ENCODE assay signal across 14 mouse cellular contexts in genomic region chr6:94755297-94755831, GRCm38 (mm10). TPM values are rescaled to one million over a fixed set of nuclear protein-coding genes. Genes with fewer than 3 reads are reported as not detected.
DNase-seq lines count a peak whose midpoint lies in the region; ATAC-seq and TF ChIP-seq lines count a peak whose summit lies in the region.
"Had no signal": no experiment of that assay in that cellular context is flagged by ENCODE, and none has a peak within 500 bp of the region (broad histone marks: within the 10 kb centered on the region; RNA-seq: fewer than 3 reads in every experiment).

No protein-coding gene starts in this region.

- H3K4me3 ChIP-seq in hindbrain, embryonic 11.5 days (ENCODE audit: low read depth, low read length), result no peak overlapping the region
- H3K4me3 ChIP-seq in hindbrain, embryonic 16.5 days (ENCODE audit: low read length), result no peak overlapping the region
- peak overlapping the region; percentile 51 for H3K4me3 ChIP-seq in E14TG2a.4 (replicated peaks; ENCODE audit: low read length)
- no peak overlapping the region for H3K4me3 ChIP-seq in intestine, embryonic 16.5 days (ENCODE audit: low read length)
- H3K4me3 ChIP-seq in thymus, adult 2 months (ENCODE audit: control insufficient read depth, insufficient read depth, low read length), result no peak overlapping the region
- H3K4me3 ChIP-seq: liver, embryonic 12.5 days; megakaryocyte, embryonic 14.5 days had no signal

- H3K9ac ChIP-seq in hindbrain, embryonic 11.5 days (ENCODE audit: low read depth, low read length), result no peak overlapping the region
- H3K9ac ChIP-seq in hindbrain, embryonic 16.5 days (ENCODE audit: low read depth, low read length), result no peak overlapping the region
- no peak overlapping the region for H3K9ac ChIP-seq in intestine, embryonic 16.5 days (ENCODE audit: low read depth, low read length)
- H3K9ac ChIP-seq: liver, embryonic 12.5 days had no signal

- no peak for DNase-seq in hindbrain, embryonic 11.5 days (ENCODE audit: low spot score)
- DNase-seq in embryo, embryonic 9.5 days (ENCODE audit: extremely low spot score), result peak; percentile 22
- no peak for DNase-seq in right cerebral cortex, adult 18-20 months
- DNase-seq in thymus, adult 2 months, result no peak
- DNase-seq: B cell, adult 2 months; cerebellum, postnatal 25 days; kidney, adult 2 months; thymus, postnatal 4 days had no signal

- no peaks in the 10 kb centered on the region for H3K27me3 ChIP-seq in hindbrain, embryonic 11.5 days (ENCODE audit: control insufficient read depth, insufficient read depth, low read length)
- no peaks in the 10 kb centered on the region for H3K27me3 ChIP-seq in hindbrain, embryonic 16.5 days (replicated peaks; ENCODE audit: control insufficient read depth, insufficient read depth, low read length)
- no peaks in the 10 kb centered on the region for H3K27me3 ChIP-seq in E14TG2a.4 (ENCODE audit: insufficient read depth, low read length)
- H3K27me3 ChIP-seq in intestine, embryonic 16.5 days (replicated peaks; ENCODE audit: control insufficient read depth, insufficient read depth, low read length), result no peaks in the 10 kb centered on the region
- no peaks in the 10 kb centered on the region for H3K27me3 ChIP-seq in thymus, adult 2 months (ENCODE audit: control insufficient read depth, insufficient read depth, low read length)

- peaks cover 6% of the 10 kb centered on the region; the same call in 1 of the 2 replicates for H3K4me1 ChIP-seq in hindbrain, embryonic 11.5 days (replicated peaks; ENCODE audit: control insufficient read depth, insufficient read depth, low read length)
- H3K4me1 ChIP-seq in hindbrain, embryonic 16.5 days (ENCODE audit: control insufficient read depth, insufficient read depth, low read depth, low read length), result no peaks in the 10 kb centered on the region
- H3K4me1 ChIP-seq in E14TG2a.4 (replicated peaks; ENCODE audit: low read depth, low read length), result peaks cover 68% of the 10 kb centered on the region
- peaks cover 4% of the 10 kb centered on the region; the same call in 1 of the 2 replicates for H3K4me1 ChIP-seq in intestine, embryonic 16.5 days (ENCODE audit: control insufficient read depth, insufficient read depth, low read length)
- H3K4me1 ChIP-seq in thymus, adult 2 months (replicated peaks; ENCODE audit: control insufficient read depth, insufficient read depth, low read length), result peaks cover 3% of the 10 kb centered on the region
- H3K4me1 ChIP-seq: liver, embryonic 12.5 days had no signal

- H3K9me3 ChIP-seq in hindbrain, embryonic 11.5 days (ENCODE audit: control insufficient read depth, low read length), result no peaks in the 10 kb centered on the region
- H3K9me3 ChIP-seq in hindbrain, embryonic 16.5 days (ENCODE audit: control insufficient read depth, low read length), result no peaks in the 10 kb centered on the region
- H3K9me3 ChIP-seq in E14TG2a.4 (ENCODE audit: low read length), result no peaks in the 10 kb centered on the region
- no peaks in the 10 kb centered on the region for H3K9me3 ChIP-seq in intestine, embryonic 16.5 days (ENCODE audit: control insufficient read depth, low read length)
- H3K9me3 ChIP-seq: liver, embryonic 12.5 days had no signal

- peak; percentile 10; the same call in 1 of the 2 replicates for ATAC-seq in hindbrain, embryonic 11.5 days (ENCODE audit: low FRiP score)
- ATAC-seq in hindbrain, embryonic 16.5 days, result no peak
- ATAC-seq in intestine, embryonic 16.5 days, result peak; percentile 63
- no peak for ATAC-seq in megakaryocyte progenitor cell, adult 5-6 weeks (replicated peaks; ENCODE audit: poor library complexity)
- ATAC-seq: liver, embryonic 12.5 days had no signal

- no peak for TF ChIP-seq POLR2A in thymus, adult 2 months (IDR thresholded peaks at IDR 0.05; ENCODE audit: control insufficient read depth, extremely low read depth, insufficient read depth, low read length, poor library complexity)

- H3K4me2 ChIP-seq in hindbrain, embryonic 11.5 days (replicated peaks; ENCODE audit: low read depth, low read length), result no peak overlapping the region
- H3K4me2 ChIP-seq in hindbrain, embryonic 16.5 days (ENCODE audit: low read length), result no peak overlapping the region
- no peak overlapping the region for H3K4me2 ChIP-seq in intestine, embryonic 16.5 days (ENCODE audit: low read depth, low read length)
- H3K4me2 ChIP-seq: liver, embryonic 12.5 days had no signal

- no peak for TF ChIP-seq CTCF in E14TG2a.4 (conservative IDR thresholded peaks at IDR 0.05; ENCODE audit: low read length)
- no peak for TF ChIP-seq CTCF in thymus, adult 2 months (IDR thresholded peaks at IDR 0.05; ENCODE audit: borderline replicate concordance, control insufficient read depth, extremely low read depth, insufficient read depth, low read length, poor library complexity)

- H3K27ac ChIP-seq in hindbrain, embryonic 11.5 days (ENCODE audit: low read depth, low read length), result peak overlapping the region; percentile 43
- no peak overlapping the region for H3K27ac ChIP-seq in hindbrain, embryonic 16.5 days (ENCODE audit: low read depth, low read length)
- H3K27ac ChIP-seq in intestine, embryonic 16.5 days (ENCODE audit: low read length), result no peak overlapping the region
- no peak overlapping the region for H3K27ac ChIP-seq in thymus, adult 2 months (ENCODE audit: control insufficient read depth, insufficient read depth, low read length)
- H3K27ac ChIP-seq: liver, embryonic 12.5 days had no signal

- H3K36me3 ChIP-seq in hindbrain, embryonic 11.5 days (ENCODE audit: control insufficient read depth, insufficient read depth, low read length), result no peaks in the 10 kb centered on the region
- no peaks in the 10 kb centered on the region for H3K36me3 ChIP-seq in hindbrain, embryonic 16.5 days (ENCODE audit: control insufficient read depth, insufficient read depth, low read length)
- H3K36me3 ChIP-seq in E14TG2a.4 (ENCODE audit: insufficient read depth, low read length), result no peaks in the 10 kb centered on the region
- no peaks in the 10 kb centered on the region for H3K36me3 ChIP-seq in intestine, embryonic 16.5 days (ENCODE audit: control insufficient read depth, insufficient read depth, low read length)
- H3K36me3 ChIP-seq in thymus, adult 2 months (ENCODE audit: control insufficient read depth, insufficient read depth, low read length), result no peaks in the 10 kb centered on the region
- H3K36me3 ChIP-seq: liver, embryonic 12.5 days had no signal

- 46% methylated on average over 13 of the region's 13 CpGs for WGBS in hindbrain, embryonic 11.5 days
- 26% methylated on average over 13 of the region's 13 CpGs for WGBS in hindbrain, embryonic 16.5 days
- 48% methylated on average over 13 of the region's 13 CpGs for WGBS in intestine, embryonic 16.5 days
- WGBS in thymus, adult 2 months, result 92% methylated on average over 13 of the region's 13 CpGs

RNA-seq across cellular contexts. Expression of gene Lrig1, which starts 55.4 kb away (rescaled TPM):
- polyA plus RNA-seq in hindbrain, embryonic 11.5 days (2014; fragmentation: Nextera tagmentation; extraction: Ambion mirVana), result 18.0 and 20.2 TPM in 2 replicates
- polyA plus RNA-seq in hindbrain, embryonic 16.5 days (2015; fragmentation: Nextera tagmentation; extraction: Ambion mirVana), result 18.7 and 22.7 TPM in 2 replicates
- polyA plus RNA-seq in intestine, embryonic 16.5 days (2015; fragmentation: Nextera tagmentation; extraction: Ambion mirVana), result 11.8 and 14.7 TPM in 2 replicates
- total RNA-seq in megakaryocyte progenitor cell, adult 5-6 weeks (2015), result 0.24 and 0.44 TPM in 2 replicates
- total RNA-seq in megakaryocyte progenitor cell, adult 5-6 weeks (2017), result 0.74 and 0.79 TPM in 2 replicates
- 58.7 and 62.1 TPM in 2 replicates for polyA plus RNA-seq in thymus, adult 2 months (2012; rRNA removed)

Comparison
In these comparisons a context has a peak if more than half of its experiments do, and no peak if none do; other contexts are left out.
1. ATAC-seq: peak in hindbrain, embryonic 11.5 days (single experiment) and intestine, embryonic 16.5 days (single experiment); none in hindbrain, embryonic 16.5 days (single experiment) and megakaryocyte progenitor cell, adult 5-6 weeks (single experiment).